Mouse (Mus musculus) lung, embryonic 15.5 days (tissue): ENCODE data around the gene Hist1h2bm. TPM values are rescaled to one million over a fixed set of nuclear protein-coding genes. Genes with fewer than 3 reads are reported as not detected.
"Not testable (repeated sequence)": the region's sequence is repeated elsewhere in the genome, so short reads cannot be mapped to it uniquely, and the experiment has no call there.

Source experiments
- ATAC-seq: fragments of 200-750 bp; cut with Nextera tagmentation; 2 replicates; pipeline ENCODE4 v1.8.0; 2017; ENCODE audit warnings: moderate number of reproducible peaks, borderline replicate concordance; ENCODE audit not compliant: low FRiP score, low TSS enrichment; ENCODE audit errors: extremely low read depth
- H3K27ac ChIP-seq: fragments of 300-500 bp; sonication (generic); 2 replicates; pipeline ENCODE4 v1.5.1; 2015; ENCODE audit warnings: moderate library complexity, mild to moderate bottlenecking, inconsistent platforms
- H3K27me3 ChIP-seq: fragments of 300-500 bp; sonication (generic); 2 replicates; pipeline ENCODE4 v1.6.1; 2015; ENCODE audit warnings: inconsistent platforms
- H3K36me3 ChIP-seq: fragments of 300-500 bp; sonication (generic); 2 replicates; pipeline ENCODE4 v1.6.1; 2015; ENCODE audit warnings: inconsistent platforms
- H3K4me1 ChIP-seq: fragments of 300-500 bp; sonication (generic); 2 replicates; pipeline ENCODE4 v1.6.1; 2015; ENCODE audit warnings: inconsistent platforms
- H3K4me2 ChIP-seq: fragments of 300-500 bp; sonication (generic); 2 replicates; pipeline ENCODE4 v1.6.1; 2015; ENCODE audit warnings: inconsistent platforms, mild to moderate bottlenecking, moderate library complexity
- H3K4me3 ChIP-seq: fragments of 300-500 bp; sonication (generic); 2 replicates; pipeline ENCODE4 v1.5.1; 2015; ENCODE audit warnings: mild to moderate bottlenecking, inconsistent platforms
- H3K9ac ChIP-seq: fragments of 300-500 bp; sonication (generic); 2 replicates; pipeline ENCODE4 v1.6.1; 2015; ENCODE audit warnings: inconsistent platforms
- H3K9me3 ChIP-seq: fragments of 300-500 bp; sonication (generic); 2 replicates; pipeline ENCODE4 v1.6.1; 2016; ENCODE audit warnings: inconsistent platforms
- WGBS: fragments of 180-500 bp; shearing (Covaris S2); methylation state at CpG from one replicate; pipeline ENCODE4 v1.1.7; 2015; 5-methylcytosine and 5-hydroxymethylcytosine counted together
- polyA plus RNA-seq: library from polyadenylated mRNA; unstranded; fragments of >200 nt; fragmentation: Nextera tagmentation; extraction: Ambion mirVana; gene quantifications from 2 replicates; pipeline ENCODE4 v1.2.1, GENCODE M21; 2015

Hist1h2bm gene
- polyA plus RNA-seq, 1 experiment from 2014 or later, result 5.5 TPM

GRCm38 (mm10) chr13:21734010-21734905, 12.4 kb downstream of the Hist1h2bm start:
- H3K4me1 ChIP-seq, result peaks cover 9% of the 10 kb centered on the region; the same call in 1 of the 2 replicates
- ATAC-seq, result peak; percentile 82
- peak overlapping the region; percentile 67 for H3K4me2 ChIP-seq
- H3K4me3 ChIP-seq, result peak overlapping the region; percentile 50
- H3K9me3 ChIP-seq, result no peaks in the 10 kb centered on the region
- peak overlapping the region; percentile 98 for H3K27ac ChIP-seq
- H3K36me3 ChIP-seq, result no peaks in the 10 kb centered on the region
- peak overlapping the region; percentile 57 for H3K9ac ChIP-seq
- H3K27me3 ChIP-seq, result no peaks in the 10 kb centered on the region
- WGBS, result under 1% methylated on average over 21 of the region's 21 CpGs

GRCm38 (mm10) chr13:21734906-21735767, 13.3 kb downstream of the Hist1h2bm start, which contains the start of gene Hist1h4j:
Hist1h4j (plus strand) TSS chr13:21735064.
- not testable (repeated sequence) for H3K27me3 ChIP-seq, H3K4me1 ChIP-seq, H3K36me3 ChIP-seq, H3K9me3 ChIP-seq
- Histone ChIP-seq H3K9ac (peak within 1 kb of the TSS; percentile 57), H3K4me2 (peak within 1 kb of the TSS; percentile 67), H3K27ac (peak within 1 kb of the TSS; percentile 98), H3K4me3 (peak within 1 kb of the TSS; percentile 50)
- WGBS, result under 1% methylated on average over 50 of the region's 56 CpGs
- ATAC-seq, result peak; percentile 92

- H3K9ac ChIP-seq, result no peak overlapping the region
- ATAC-seq, result no peak
- WGBS, result 35% methylated on average over 1 of the region's 1 CpGs
Observed at GRCm38 (mm10) chr13:21745006-21745405, 23.2 kb downstream of the Hist1h2bm start.

GRCm38 (mm10) chr13:21749387-21750158, 27.7 kb downstream of the Hist1h2bm start:
- Histone ChIP-seq H3K36me3 (no peaks in the 10 kb centered on the region), H3K4me3 (peak overlapping the region; percentile 49), H3K4me1 (peaks cover 32% of the 10 kb centered on the region), H3K9ac (peak overlapping the region; percentile 51), H3K27me3 (no peaks in the 10 kb centered on the region), H3K9me3 (no peaks in the 10 kb centered on the region), H3K27ac (peak overlapping the region; percentile 98), H3K4me2 (peak overlapping the region; percentile 72)
- under 1% methylated on average over 5 of the region's 5 CpGs for WGBS
- no peak for ATAC-seq

More at GRCm38 (mm10) chr13:21745006-21745405, 23.2 kb downstream of the Hist1h2bm start:
- no peaks in the 10 kb centered on the region for H3K9me3 ChIP-seq
- H3K4me3 ChIP-seq, result no peak overlapping the region
- no peaks in the 10 kb centered on the region for H3K27me3 ChIP-seq
- no peak overlapping the region for H3K4me2 ChIP-seq
- H3K4me1 ChIP-seq, result peaks cover 13% of the 10 kb centered on the region
- H3K27ac ChIP-seq, result no peak overlapping the region
- H3K36me3 ChIP-seq, result no peaks in the 10 kb centered on the region

- WGBS, result under 1% methylated on average over 42 of the region's 56 CpGs
- peaks cover 35% of the 10 kb centered on the region for H3K4me1 ChIP-seq
- H3K27me3 ChIP-seq, H3K9me3 ChIP-seq, H3K36me3 ChIP-seq: not testable (repeated sequence)
- H3K4me3 ChIP-seq, result peak within 1 kb of the TSS; percentile 49
- peak within 1 kb of the TSS; percentile 98 for H3K27ac ChIP-seq
- ATAC-seq, result peak; percentile 82
- peak within 1 kb of the TSS; percentile 51 for H3K9ac ChIP-seq
- peak within 1 kb of the TSS; percentile 72 for H3K4me2 ChIP-seq
Observed at GRCm38 (mm10) chr13:21750159-21751017, 28.5 kb downstream of the Hist1h2bm start, which contains the start of gene Hist1h4k. Hist1h4k (minus strand) TSS chr13:21750505.

- no peaks in the 10 kb centered on the region for H3K27me3 ChIP-seq
- H3K4me2 ChIP-seq, result no peak overlapping the region
- H3K4me3 ChIP-seq, result no peak overlapping the region
- H3K4me1 ChIP-seq, result peaks cover 40% of the 10 kb centered on the region
- no peaks in the 10 kb centered on the region for H3K9me3 ChIP-seq
- peak overlapping the region; percentile 55; the same call in 1 of the 2 replicates for H3K27ac ChIP-seq
- H3K36me3 ChIP-seq, result no peaks in the 10 kb centered on the region
- H3K9ac ChIP-seq, result no peak overlapping the region
- ATAC-seq, result no peak
Observed at GRCm38 (mm10) chr13:21751417-21751816, 29.6 kb downstream of the Hist1h2bm start.

- 46% methylated on average over 3 of the region's 3 CpGs for WGBS
- H3K4me1 ChIP-seq, result peaks cover 40% of the 10 kb centered on the region
Observed at GRCm38 (mm10) chr13:21751827-21752226, 30.0 kb downstream of the Hist1h2bm start.

GRCm38 (mm10) chr13:21752356-21752755, 30.5 kb downstream of the Hist1h2bm start:
- Histone ChIP-seq H3K4me3 (peak overlapping the region; percentile 0; the same call in 1 of the 2 replicates), H3K27ac (peak overlapping the region; percentile 96), H3K36me3 (no peaks in the 10 kb centered on the region), H3K9ac (no peak overlapping the region; the same call in 1 of the 2 replicates), H3K4me1 (peaks cover 36% of the 10 kb centered on the region), H3K27me3 (no peaks in the 10 kb centered on the region), H3K9me3 (no peaks in the 10 kb centered on the region), H3K4me2 (peak overlapping the region; percentile 70)
- 18% methylated on average over 3 of the region's 3 CpGs for WGBS
- no peak for ATAC-seq

More at GRCm38 (mm10) chr13:21751827-21752226, 30.0 kb downstream of the Hist1h2bm start:
- ATAC-seq, result no peak
- H3K4me2 ChIP-seq, result peak overlapping the region; percentile 70; the same call in 1 of the 2 replicates
- H3K9me3 ChIP-seq, result no peaks in the 10 kb centered on the region
- no peaks in the 10 kb centered on the region for H3K36me3 ChIP-seq
- peak overlapping the region; percentile 96 for H3K27ac ChIP-seq
- 0 out of 2 replicates have a peak overlapping the region, but pooled peaks have one; percentile 0 for H3K4me3 ChIP-seq
- no peaks in the 10 kb centered on the region for H3K27me3 ChIP-seq
- H3K9ac ChIP-seq, result no peak overlapping the region

GRCm38 (mm10) chr13:21753051-21753523, 31.2 kb downstream of the Hist1h2bm start:
- Histone ChIP-seq H3K9me3 (no peaks in the 10 kb centered on the region), H3K36me3 (no peaks in the 10 kb centered on the region), H3K4me3 (peak overlapping the region; percentile 47), H3K4me1 (peaks cover 33% of the 10 kb centered on the region), H3K27ac (peak overlapping the region; percentile 96), H3K27me3 (no peaks in the 10 kb centered on the region), H3K4me2 (peak overlapping the region; percentile 70), H3K9ac (peak overlapping the region; percentile 55)
- ATAC-seq, result peak; percentile 7; the same call in 1 of the 2 replicates
- under 1% methylated on average over 10 of the region's 10 CpGs for WGBS
